Mouse (Mus musculus) layer of hippocampus, postnatal 14 days (tissue): Measurements from ENCODE around the gene Mknk2. TPM values are rescaled to one million over a fixed set of nuclear protein-coding genes. Genes with fewer than 3 reads are reported as not detected.

Experiments used
- DNase-seq, 2 experiments: peaks; one replicate each; pipeline ENCODE4 v3.0.0; 2021 to 2022; ENCODE audit warnings: low spot score in 2 of 2, mixed read lengths in 1 of 2
- long read RNA-seq, 2 experiments: library from polyadenylated mRNA; stranded (forward); transcript quantifications; one replicate each; pipeline ENCODE4 v2.0.0; 2021
- total RNA-seq, 2 experiments: library from RNA; stranded (reverse); gene quantifications; 2 replicates each; pipeline ENCODE4 v1.2.3; 2021

Mknk2 gene
- 10 to 100 TPM; 50.5 to 51.5 TPM for total RNA-seq
- long read RNA-seq, experiment 1, transcript Mknk2-205 (14 exons, 3,439 nt) = major isoform, 11 of 61 reads
- long read RNA-seq, experiment 1, partial matches to known transcripts = 8 of 61 reads
- long read RNA-seq, experiment 1, other reads (novel, unspliced or antisense) = 42 of 61 reads
- long read RNA-seq, experiment 2, transcript Mknk2-205 (14 exons, 3,439 nt) = major isoform, 24 of 79 reads
- long read RNA-seq, experiment 2, partial matches to known transcripts = 5 of 79 reads
- long read RNA-seq, experiment 2, other reads (novel, unspliced or antisense) = 50 of 79 reads

DNA sequence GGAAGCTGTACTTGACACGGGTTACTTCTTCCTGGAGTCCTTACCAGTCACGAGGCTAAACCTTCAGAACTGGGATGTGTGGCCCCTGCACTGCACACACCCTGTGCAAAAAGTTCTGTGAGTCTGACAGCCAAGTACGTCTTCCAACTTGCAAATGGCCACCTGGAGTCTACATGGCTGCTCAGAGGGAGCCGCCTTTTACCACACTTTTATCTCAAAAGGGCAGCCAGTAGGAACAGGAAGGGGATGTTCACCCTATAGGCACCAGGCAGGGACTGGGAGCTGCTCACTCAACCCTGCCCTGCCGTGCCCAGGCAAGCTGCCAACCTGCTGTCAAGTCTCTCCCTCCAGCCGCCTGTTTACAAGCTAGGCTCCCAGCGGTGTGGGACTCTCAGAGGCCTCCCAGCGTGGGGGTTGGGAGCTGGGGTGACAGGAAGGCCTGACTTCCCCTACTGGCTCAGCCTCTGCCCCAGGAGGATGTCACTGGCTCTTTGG is at the start of gene Mknk2:
Gene Mknk2, minus strand, starts transcription at position 171 of the 495 bp plus-strand sequence.
- DNase-seq = peak; percentile 67 to 87

GRCm38 (mm10) chr10:80717281-80717680 is 39.4 kb upstream of the Mknk2 start:
- DNase-seq = no peak

DNA sequence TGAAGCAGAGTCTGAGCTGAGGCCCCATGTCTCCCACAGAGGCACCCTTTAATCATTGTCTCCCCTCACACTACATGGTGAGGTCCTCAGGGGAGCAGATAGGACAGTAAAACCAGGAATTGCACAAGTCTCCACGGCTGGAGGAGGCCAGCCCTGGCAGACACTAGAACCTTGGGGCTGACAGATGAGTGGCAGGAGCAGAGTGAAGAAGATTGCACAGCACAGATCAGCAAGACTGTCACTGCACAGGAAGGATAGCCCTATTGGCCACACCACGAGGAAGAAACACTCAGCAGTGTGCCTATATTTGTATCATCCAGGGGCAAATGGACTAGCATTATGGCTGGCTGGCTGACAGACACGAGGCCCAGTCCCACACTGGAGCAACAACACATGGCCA is 32.9 kb upstream of the Mknk2 start:
- no peak for DNase-seq

- no peak for DNase-seq
Measured at GRCm38 (mm10) chr10:80705479-80705878, 27.6 kb upstream of the Mknk2 start.

DNA sequence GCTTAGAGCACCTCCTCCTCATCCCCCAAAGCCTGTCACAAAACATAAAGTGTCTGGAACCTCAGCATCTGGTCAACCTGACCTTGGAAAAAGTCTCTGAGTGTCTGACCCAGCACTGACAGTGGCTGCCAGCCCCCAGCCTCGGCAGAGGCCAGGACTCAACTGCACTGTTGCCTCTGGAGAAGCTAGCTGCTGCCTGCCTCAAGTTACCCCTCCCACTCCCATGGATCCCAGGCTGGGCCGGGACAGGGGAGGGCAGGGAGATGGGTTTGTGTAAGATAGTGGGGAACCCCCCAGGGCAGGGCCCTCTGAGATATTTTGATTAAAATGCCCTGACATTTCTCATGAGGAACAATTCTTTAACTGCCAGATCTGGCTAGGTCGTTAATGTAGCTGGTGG is 27.1 kb upstream of the Mknk2 start:
- DNase-seq = no peak

DNA sequence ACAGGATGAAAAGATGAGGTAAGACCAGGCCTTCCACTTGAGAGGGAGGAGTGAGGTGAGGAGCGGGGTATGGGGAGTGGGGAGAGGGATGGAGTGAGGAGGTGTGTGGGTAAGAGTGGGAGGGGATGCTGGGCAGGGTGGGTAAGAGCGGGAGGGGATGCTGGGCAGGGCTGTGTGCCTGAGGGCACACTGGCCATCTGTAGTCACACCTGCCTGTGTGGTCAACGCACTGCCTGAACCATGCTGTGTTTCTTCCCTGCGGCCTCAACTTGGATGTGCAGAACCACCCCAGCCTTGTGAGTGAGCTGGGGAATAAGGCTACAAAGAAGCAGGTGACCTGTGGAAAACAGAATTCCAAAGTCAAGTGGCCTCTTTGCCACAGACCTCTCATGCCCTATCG is 26.5 kb upstream of the Mknk2 start:
- DNase-seq = no peak

DNA sequence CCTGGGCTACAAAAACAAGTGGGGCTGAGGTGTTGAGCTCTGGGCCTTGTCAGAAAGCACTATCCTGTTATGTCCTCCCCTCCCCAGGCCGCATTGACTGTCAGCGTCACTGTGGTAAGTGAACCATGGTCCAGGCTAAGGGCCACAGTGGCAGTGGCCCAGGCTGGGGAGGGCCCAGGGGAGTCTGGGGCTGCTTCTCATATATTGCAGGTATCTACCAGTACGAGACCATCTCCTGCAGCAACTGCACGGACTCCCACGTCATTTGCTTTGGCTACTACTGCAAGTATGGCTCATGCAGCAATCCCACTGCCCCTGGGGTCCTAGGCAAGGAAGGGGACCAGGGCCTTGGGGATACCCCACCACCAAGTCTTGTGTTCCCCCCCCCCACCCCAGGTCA is 25.7 kb upstream of the Mknk2 start:
- DNase-seq = no peak

DNA sequence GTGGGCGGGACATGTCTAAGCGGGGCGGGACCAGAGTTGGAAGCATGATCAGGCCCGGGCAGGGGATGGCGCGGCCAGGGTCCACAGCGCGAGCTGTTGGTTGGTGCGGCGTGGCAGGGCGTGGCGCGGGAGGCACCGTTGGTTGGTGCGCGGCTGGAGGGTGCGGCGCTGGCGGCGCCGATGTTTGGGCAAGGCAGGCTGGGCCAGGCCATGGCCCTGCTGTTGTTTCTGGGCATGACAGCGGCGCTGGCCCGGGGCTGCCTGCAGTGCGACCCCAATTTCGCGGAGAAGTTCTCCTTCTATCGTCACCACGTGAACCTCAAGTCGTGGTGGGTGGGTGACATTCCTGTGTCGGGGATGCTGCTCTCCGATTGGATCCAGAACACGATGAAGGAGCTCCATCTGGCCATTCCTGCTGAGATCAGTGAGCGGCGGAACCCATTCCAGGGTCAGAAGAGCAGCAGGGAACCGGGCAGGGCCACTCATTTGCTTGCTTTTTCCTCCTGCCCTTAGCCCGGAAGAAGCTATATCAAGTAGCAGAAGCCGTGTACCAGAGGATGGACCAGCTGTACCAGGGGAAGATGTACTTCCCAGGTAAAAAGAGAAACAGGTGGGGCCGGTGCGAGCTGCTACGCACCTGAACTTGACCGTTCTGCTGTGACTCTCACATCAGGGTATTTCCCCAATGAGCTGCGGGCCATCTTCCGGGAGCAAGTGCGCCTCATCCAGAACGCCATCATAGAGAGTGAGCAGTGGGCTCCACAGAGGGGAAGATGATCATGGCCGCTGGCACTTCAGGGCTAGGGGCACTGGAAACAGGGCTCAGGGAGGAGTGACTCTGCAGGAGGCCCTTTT is 24.9 kb upstream of the Mknk2 start:
- DNase-seq = peak; percentile 96

- DNase-seq = peak; percentile 97 to 99
Measured at GRCm38 (mm10) chr10:80701721-80702535, 24.0 kb upstream of the Mknk2 start, which contains the start of the genes Mob3a and Izumo4. Gene Mob3a (minus strand): TSS chr10:80701977. Gene Izumo4 (plus strand): TSS chr10:80702184.

GRCm38 (mm10) chr10:80700732-80701131 is 22.8 kb upstream of the Mknk2 start:
- no peak for DNase-seq

GRCm38 (mm10) chr10:80700038-80700504 is 22.2 kb upstream of the Mknk2 start:
- DNase-seq = no peak

DNA sequence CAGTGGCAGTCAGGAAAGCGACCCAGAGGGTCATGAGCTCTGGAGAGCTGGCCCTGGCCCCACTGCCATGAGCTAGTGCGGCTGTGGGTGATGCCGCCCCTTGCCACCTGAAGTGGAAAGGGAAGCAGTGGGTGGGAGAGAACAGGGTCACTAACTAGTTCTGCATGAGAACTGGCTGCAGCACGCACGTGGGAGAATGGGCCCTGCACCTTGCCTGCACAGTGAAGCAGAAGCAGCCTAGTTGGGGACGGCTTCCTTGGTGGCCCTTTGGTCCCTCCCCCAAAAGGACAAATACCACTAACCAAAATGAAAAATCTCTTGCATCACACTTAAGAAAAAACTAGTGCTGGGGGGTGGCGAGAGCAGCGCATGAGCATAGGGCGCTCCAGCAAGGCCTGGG is 20.7 kb upstream of the Mknk2 start:
- DNase-seq = no peak

- no peak for DNase-seq
Measured at GRCm38 (mm10) chr10:80697812-80698211, 19.9 kb upstream of the Mknk2 start.

DNA sequence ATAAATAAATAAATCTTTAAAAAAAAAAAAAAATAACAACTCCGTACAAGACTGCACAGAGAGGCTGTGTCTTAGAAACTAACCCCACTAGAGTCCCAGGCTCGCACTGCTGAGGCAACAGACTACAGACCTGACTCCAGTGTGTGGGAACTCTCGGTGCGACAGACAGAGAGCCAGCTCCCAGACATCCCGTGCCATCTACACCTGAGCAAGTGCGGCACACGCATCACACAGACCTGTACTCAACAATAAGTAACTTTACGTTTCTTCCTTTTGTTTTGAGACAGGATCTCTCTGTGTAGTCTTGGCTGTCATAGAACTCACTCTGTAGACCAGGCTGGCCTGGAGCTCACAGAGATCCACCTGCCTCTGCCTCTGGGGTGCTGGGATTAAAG is 19.5 kb upstream of the Mknk2 start:
- DNase-seq = no peak

DNA sequence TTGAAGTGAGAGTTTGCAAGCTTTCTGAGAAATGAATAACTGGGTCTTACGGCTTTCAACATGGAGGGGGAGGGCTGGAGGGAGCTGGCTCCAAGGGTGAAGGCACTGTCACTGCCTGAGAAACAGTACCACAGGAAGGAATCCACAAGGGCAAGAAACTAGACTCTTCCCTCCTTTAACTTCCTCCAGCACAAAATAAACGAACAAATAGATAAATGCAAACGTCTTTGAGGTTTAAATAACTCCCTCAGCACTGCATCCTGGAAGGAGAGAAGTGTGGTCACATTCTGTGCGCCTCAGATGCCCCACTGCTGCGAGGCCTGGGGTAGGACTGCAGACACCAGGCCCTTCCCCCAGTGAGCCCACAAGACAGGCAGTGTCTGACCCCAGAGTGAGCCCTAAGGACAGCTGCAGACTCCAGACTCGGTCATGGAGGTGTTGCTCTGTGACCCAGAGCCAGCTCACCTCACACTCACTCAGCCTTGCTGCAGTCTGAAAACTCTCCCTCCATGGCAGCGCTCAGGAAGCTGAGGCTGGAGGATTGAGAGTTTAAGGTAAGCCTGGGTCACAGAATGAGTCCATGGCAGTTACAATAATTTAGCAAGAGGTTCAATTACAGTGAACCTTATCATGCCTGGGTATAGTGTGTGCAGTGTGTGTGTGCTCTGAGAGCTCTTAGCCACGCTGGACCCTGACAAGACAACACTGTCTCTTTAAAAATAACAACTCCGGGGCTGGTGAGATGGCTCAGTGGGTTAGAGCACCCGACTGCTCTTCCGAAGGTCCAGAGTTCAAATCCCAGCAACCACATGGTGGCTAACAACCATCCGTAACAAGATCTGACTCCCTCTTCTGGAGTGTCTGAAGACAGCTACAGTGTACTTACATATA is 18.8 kb upstream of the Mknk2 start:
- DNase-seq = no peak

GRCm38 (mm10) chr10:80695801-80696501 is 18.0 kb upstream of the Mknk2 start:
- no peak for DNase-seq

GRCm38 (mm10) chr10:80695186-80695585 is 17.3 kb upstream of the Mknk2 start:
- no peak for DNase-seq

DNA sequence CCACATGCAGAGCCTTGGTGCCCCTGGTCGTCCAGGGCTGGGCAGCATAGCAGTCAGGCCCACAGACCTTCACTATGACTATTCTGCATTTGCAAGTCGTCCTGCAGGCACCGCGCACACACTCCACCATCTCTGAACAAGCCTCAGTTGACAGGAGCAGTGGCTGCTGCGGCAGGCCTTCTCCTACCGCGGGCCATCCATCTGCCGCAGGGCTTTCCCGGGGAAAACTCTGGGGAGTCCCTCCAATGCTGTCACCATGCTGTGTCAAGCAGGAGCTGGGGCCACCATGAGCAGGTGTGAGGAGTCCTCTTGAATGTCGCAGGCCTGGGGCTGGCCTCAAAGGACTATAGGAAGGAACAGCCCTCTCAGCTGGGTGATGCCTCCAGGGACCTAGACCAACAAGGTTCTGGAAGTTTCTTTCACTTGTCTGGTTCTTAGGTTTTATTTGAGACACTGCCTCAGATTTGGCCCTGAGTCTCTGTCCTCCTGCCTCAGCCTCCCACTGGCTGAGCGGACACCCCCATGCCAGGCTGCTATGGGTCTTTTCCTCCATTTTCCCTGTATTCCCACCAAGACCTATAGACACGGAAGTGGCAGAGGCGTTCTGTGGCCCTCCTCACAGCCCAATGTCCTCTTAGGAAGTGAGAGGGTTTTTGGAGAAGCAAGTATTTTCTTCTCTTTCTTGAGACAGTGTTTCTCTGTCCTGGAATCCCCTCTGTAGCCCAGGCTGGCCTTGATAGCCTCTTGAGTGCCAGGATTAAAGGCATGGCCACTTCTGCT is 16.4 kb upstream of the Mknk2 start:
- DNase-seq = no peak
